Mouse (Mus musculus) limb, embryonic 13.5 days (tissue): ENCODE results near the gene Cct4. TPM values are rescaled to one million over a fixed set of nuclear protein-coding genes. Genes with fewer than 3 reads are reported as not detected.
A peak's percentile ranks its signal among the peaks of the same experiment; 100 is the strongest.

Experiments
- ATAC-seq: fragments of 200-750 bp; cut with Nextera tagmentation; 2 replicates; pipeline ENCODE4 v1.8.0; 2017; ENCODE audit warnings: low read depth, moderate number of reproducible peaks, moderate TSS enrichment; ENCODE audit not compliant: low FRiP score
- H3K27ac ChIP-seq: fragments of 300-500 bp; sonication (generic); 2 replicates; pipeline ENCODE4 v1.5.1; 2015; ENCODE audit warnings: inconsistent platforms, mild to moderate bottlenecking, moderate library complexity
- H3K27me3 ChIP-seq: fragments of 300-500 bp; sonication (generic); 2 replicates; pipeline ENCODE4 v1.6.1; 2015; ENCODE audit warnings: mild to moderate bottlenecking, inconsistent platforms
- H3K36me3 ChIP-seq: fragments of 300-500 bp; sonication (generic); 2 replicates; pipeline ENCODE4 v1.6.1; 2015; ENCODE audit warnings: inconsistent platforms, mild to moderate bottlenecking, moderate library complexity
- H3K4me1 ChIP-seq: fragments of 300-500 bp; sonication (generic); 2 replicates; pipeline ENCODE4 v1.6.1; 2015; ENCODE audit warnings: inconsistent platforms
- H3K4me2 ChIP-seq: fragments of 300-500 bp; sonication (generic); replicated peaks from 2 replicates; pipeline ENCODE4 v1.6.1; 2015; ENCODE audit warnings: inconsistent platforms, mild to moderate bottlenecking, moderate library complexity
- H3K4me3 ChIP-seq: fragments of 300-500 bp; sonication (generic); 2 replicates; pipeline ENCODE4 v1.5.1; 2015; ENCODE audit warnings: moderate library complexity, mild to moderate bottlenecking, inconsistent platforms
- H3K9ac ChIP-seq: fragments of 300-500 bp; sonication (generic); 2 replicates; pipeline ENCODE4 v1.6.1; 2015; ENCODE audit warnings: mild to moderate bottlenecking, inconsistent platforms
- H3K9me3 ChIP-seq: fragments of 300-500 bp; sonication (generic); 2 replicates; pipeline ENCODE4 v1.6.1; 2016; ENCODE audit warnings: inconsistent platforms
- WGBS: fragments of 180-500 bp; shearing (Covaris S2); methylation state at CpG from one replicate; pipeline ENCODE4 v1.1.7; 2015; 5-methylcytosine and 5-hydroxymethylcytosine counted together
- polyA plus RNA-seq: library from polyadenylated mRNA; unstranded; fragments of >200 nt; fragmentation: Nextera tagmentation; extraction: Ambion mirVana; gene quantifications from 2 replicates; pipeline ENCODE4 v1.2.1, GENCODE M21; 2015

The Cct4 gene
- polyA plus RNA-seq, 1 experiment from 2014 or later, result 295 TPM

DNA sequence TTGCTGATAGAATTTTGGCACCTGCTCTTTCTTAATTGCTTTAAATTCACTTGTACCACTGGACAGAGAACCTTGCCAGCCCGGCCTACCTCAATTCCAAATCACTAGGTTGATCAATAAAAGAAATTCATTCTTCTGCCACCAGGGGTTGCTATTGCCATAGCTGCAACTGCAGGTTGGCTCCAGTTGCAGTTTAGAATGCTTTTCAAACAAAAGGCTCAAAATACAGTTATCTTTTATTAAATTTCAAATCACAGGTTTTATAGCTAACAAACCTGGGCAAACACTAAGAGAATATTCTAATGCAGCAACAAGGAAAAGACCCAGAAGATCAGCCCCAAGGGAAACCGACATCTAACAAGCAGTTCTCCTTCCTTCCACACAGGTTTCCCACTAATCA lies 3.0 kb upstream of the Cct4 start:
- Histone ChIP-seq H3K9me3 (no peaks in the 10 kb centered on the region), H3K4me2 (no peak overlapping the region), H3K27ac (no peak overlapping the region), H3K9ac (no peak overlapping the region), H3K4me1 (peaks cover 12% of the 10 kb centered on the region), H3K27me3 (no peaks in the 10 kb centered on the region), H3K4me3 (no peak overlapping the region), H3K36me3 (no peaks in the 10 kb centered on the region)
- ATAC-seq, result no peak
- WGBS, result 41% methylated on average over 2 of the region's 2 CpGs

DNA sequence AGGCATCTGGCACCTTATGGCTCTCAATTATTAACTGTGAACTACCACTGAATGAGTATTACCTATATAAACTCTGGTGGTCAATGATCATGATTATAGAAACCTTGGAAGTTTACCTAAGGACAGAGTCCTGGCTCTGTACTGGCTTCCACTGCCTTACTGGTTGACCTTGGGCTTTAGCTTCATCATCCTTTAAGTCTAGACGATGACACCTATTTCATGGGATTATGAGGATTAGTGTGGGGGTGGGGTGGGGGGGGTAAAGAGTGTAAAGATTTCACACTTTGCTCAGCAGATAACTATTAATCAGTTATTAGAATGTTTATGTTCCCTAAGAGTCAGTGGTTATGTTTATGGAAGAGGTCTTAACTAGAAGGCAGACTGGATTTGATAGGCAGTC lies 533 bp upstream of the Cct4 start:
- peak overlapping the region; percentile 96 for H3K4me2 ChIP-seq
- whole genome bisulfite sequencing, result 57% methylated on average over 1 of the region's 1 CpGs
- H3K4me3 ChIP-seq, result peak overlapping the region; percentile 87
- H3K27ac ChIP-seq, result peak overlapping the region; percentile 94; the same call in 1 of the 2 replicates
- H3K4me1 ChIP-seq, result peaks cover 12% of the 10 kb centered on the region
- H3K9me3 ChIP-seq, result no peaks in the 10 kb centered on the region
- H3K27me3 ChIP-seq, result no peaks in the 10 kb centered on the region
- H3K9ac ChIP-seq, result peak overlapping the region; percentile 94; the same call in 1 of the 2 replicates
- ATAC-seq, result peak; percentile 10; the same call in 1 of the 2 replicates
- H3K36me3 ChIP-seq, result peaks cover 15% of the 10 kb centered on the region

DNA sequence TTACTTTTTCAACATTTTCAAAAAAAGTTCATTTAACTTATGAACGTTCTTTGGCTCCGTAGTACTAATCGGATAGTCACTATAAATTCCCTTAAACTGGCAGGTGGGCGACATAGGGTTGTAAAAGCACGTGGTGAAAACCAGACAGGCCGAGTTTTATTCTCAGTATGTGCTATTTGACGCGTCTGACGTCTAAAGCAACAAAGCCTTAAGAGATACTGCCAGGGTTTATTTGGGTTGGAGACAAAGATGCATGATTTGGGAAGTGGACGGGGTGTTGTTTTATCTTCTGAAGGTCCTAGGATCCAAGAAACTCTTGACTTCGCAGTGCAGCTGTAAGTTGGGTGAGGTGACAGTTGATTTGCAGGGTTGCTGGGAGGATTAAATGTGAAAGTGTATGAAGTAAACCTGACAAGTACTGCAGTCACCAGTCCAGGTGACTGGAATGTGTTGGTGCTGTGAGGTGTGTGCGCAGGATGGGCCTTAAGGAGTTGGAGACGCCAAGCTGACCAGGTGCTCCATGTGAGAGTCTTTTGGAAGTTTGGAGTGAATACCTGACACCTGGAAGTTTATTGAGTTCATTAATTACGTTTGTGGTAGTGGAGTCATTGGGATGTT lies 1.0 kb downstream of the Cct4 start:
- peaks cover 12% of the 10 kb centered on the region for H3K4me1 ChIP-seq
- H3K4me3 ChIP-seq, result peak overlapping the region; percentile 87
- H3K4me2 ChIP-seq, result peak overlapping the region; percentile 96
- ATAC-seq, result no peak
- WGBS, result 8% methylated on average over 14 of the region's 14 CpGs
- no peak overlapping the region for H3K27ac ChIP-seq
- peaks cover 28% of the 10 kb centered on the region for H3K36me3 ChIP-seq
- no peaks in the 10 kb centered on the region for H3K9me3 ChIP-seq
- no peaks in the 10 kb centered on the region for H3K27me3 ChIP-seq
- peak overlapping the region; percentile 94 for H3K9ac ChIP-seq

DNA sequence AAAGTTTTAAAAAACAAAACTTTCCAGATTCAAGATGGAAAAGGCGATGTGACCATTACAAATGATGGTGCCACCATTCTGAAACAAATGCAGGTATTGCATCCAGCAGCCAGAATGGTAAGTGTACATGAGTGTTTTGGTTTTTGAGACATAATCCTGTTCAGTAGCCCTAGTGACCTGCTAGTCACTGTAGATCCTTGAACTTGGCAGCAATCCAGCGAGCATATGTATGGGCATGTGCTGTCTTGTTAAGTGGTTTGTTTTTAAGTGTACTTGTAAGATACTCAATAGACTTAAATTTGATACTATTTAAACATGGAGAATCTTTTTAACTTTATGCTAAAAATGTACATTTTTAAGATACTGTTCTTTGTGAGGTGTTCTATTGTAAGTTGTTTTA lies 4.0 kb downstream of the Cct4 start:
- Histone ChIP-seq H3K27me3 (no peaks in the 10 kb centered on the region), H3K36me3 (peaks cover 50% of the 10 kb centered on the region), H3K4me3 (no peak overlapping the region), H3K9me3 (no peaks in the 10 kb centered on the region), H3K9ac (no peak overlapping the region), H3K27ac (no peak overlapping the region), H3K4me1 (peaks cover 12% of the 10 kb centered on the region), H3K4me2 (no peak overlapping the region)
- ATAC-seq, result no peak
- WGBS, result 93% methylated on average over 2 of the region's 2 CpGs

DNA sequence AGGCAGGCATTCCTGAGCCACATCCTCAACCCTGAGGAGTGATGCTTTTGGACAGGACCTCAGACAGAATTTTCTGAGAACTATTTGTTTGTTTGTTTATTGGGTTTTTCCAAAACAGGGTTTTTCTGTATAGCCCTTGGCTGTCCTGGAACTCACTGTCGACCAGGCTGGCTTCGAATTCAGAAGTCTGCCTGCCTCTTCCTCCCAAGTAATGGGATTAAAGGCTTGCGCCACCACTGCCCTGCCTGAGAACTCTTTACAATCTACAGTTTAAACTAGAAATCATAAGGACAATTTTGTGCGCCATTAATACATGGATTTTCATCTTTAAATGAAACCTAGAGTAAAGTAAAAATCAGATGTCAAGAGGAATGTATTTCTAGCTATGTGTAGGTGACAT lies 5.1 kb downstream of the Cct4 start:
- no peaks in the 10 kb centered on the region for H3K27me3 ChIP-seq
- H3K27ac ChIP-seq, result no peak overlapping the region
- H3K9me3 ChIP-seq, result no peaks in the 10 kb centered on the region
- peaks cover 62% of the 10 kb centered on the region for H3K36me3 ChIP-seq
- no peak for ATAC-seq
- 90% methylated on average over 4 of the region's 4 CpGs for WGBS
- H3K9ac ChIP-seq, result no peak overlapping the region
- no peak overlapping the region for H3K4me2 ChIP-seq
- no peak overlapping the region for H3K4me3 ChIP-seq
- peaks cover 12% of the 10 kb centered on the region for H3K4me1 ChIP-seq

DNA sequence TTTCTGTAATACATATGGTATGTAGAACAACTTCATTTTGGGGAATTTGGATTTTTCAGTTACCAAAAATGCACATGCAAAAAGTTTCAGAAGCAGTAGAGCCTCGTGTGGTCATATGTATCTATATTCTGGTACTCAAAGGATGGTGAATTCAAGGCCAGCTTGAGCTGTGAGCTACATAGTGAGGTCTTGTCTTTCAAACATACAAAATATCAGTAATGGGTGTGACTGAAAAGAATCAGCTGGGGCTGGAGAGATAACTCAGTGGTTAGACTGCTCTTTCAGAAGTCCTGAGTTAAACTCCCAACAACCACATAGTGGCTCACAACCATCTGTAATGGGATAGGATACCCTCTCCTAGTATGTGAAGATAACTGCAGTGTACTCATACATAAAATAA lies 8.0 kb downstream of the Cct4 start:
- Histone ChIP-seq H3K9ac (no peak overlapping the region), H3K36me3 (peaks cover 81% of the 10 kb centered on the region), H3K27ac (no peak overlapping the region), H3K9me3 (no peaks in the 10 kb centered on the region), H3K4me1 (no peaks in the 10 kb centered on the region), H3K27me3 (no peaks in the 10 kb centered on the region), H3K4me2 (no peak overlapping the region), H3K4me3 (no peak overlapping the region)
- no peak for ATAC-seq
- WGBS, result 80% methylated on average over 1 of the region's 1 CpGs

DNA sequence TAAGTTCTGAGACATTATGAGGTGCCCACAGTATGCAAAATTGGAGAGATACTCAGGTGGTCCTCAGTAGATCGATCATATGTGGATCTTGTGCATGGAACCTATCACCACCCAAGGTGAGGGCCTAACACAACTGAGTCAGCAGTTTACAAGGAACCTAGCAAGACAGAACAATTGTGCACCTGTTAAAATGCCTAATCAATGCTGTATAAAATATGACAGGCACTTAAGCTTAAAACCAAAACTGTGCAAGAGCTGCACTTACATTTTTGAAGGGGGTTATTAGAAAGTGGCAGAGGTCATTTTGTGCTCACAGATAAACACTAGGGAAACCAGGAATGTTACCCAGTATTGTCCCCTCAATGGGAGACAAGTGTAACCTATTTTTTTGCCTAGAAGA lies 15.0 kb downstream of the Cct4 start:
- no peak for ATAC-seq
- no peak overlapping the region for H3K9ac ChIP-seq
- H3K36me3 ChIP-seq, result peaks cover 42% of the 10 kb centered on the region

DNA sequence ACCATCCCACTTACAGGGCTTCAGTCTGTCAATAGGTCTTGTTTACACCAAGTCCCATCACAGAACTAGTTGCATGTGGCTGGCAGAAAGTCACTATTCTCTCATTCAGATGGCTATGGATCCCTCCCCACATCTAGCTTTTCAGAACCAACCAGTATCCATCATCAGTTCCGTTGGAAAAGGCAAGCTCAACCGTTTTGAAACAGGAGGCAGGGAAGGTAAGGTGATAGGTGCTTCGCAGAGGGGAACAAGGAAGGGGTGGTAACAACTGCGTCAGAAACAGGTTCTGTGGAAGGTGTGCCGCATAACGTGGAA lies 16.8 kb downstream of the Cct4 start:
- no peak for ATAC-seq
- Histone ChIP-seq H3K4me3 (peak overlapping the region; percentile 52), H3K36me3 (peaks cover 27% of the 10 kb centered on the region), H3K27ac (peak overlapping the region; percentile 75; the same call in 1 of the 2 replicates), H3K27me3 (no peaks in the 10 kb centered on the region), H3K4me2 (peak overlapping the region; percentile 72), H3K9ac (peak overlapping the region; percentile 76; the same call in 1 of the 2 replicates), H3K4me1 (peaks cover 4% of the 10 kb centered on the region; the same call in 1 of the 2 replicates), H3K9me3 (no peaks in the 10 kb centered on the region)
- WGBS, result 3% methylated on average over 6 of the region's 6 CpGs

More for the DNA sequence above, 15.0 kb downstream of the Cct4 start:
- 91% methylated on average over 1 of the region's 1 CpGs for WGBS
- Histone ChIP-seq H3K9me3 (no peaks in the 10 kb centered on the region), H3K27ac (no peak overlapping the region), H3K27me3 (no peaks in the 10 kb centered on the region), H3K4me2 (no peak overlapping the region), H3K4me1 (peaks cover 4% of the 10 kb centered on the region; the same call in 1 of the 2 replicates), H3K4me3 (no peak overlapping the region)

DNA sequence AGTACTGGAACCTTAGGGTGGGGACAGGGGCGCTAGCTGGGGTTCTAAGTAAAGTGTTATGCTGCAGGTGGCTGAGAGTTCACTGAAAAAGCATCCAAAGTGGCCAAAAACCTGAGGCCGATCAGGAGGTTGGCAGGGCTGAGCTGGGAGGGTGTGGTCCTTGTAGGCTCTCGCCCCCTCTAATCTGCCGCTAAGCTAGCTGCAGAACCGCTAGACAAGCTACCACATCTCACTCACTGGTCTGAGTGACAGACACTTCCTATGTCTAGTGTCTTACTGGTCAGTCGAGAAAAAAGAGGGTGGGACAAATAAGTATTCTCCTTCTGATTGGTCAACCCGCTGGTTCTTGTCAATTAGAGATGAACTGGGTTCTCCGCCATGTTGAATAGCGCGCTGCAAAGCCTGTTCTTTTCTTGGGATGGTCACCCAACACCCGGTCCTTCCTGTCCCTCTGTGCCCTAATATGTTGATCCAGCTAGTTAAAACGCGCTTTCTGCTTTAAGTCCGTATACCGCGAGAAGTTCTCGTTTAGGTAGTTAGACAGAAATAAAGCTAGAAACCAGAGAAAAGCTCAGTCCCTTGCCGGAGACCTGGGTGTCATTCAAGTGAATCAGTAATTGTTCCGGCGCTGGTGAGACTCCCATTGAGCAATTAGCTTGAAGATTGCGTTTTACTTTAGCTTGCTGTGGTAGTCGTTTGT lies 17.3 kb downstream of the Cct4 start, which contains the start of gene Fam161a:
Gene Fam161a (plus strand): TSS at position 51 of the 700 bp plus-strand sequence.
- Histone ChIP-seq H3K9me3 (no peaks in the 10 kb centered on the region), H3K27ac (peak within 1 kb of the TSS; percentile 75), H3K27me3 (no peaks in the 10 kb centered on the region), H3K4me1 (peaks cover 4% of the 10 kb centered on the region; the same call in 1 of the 2 replicates), H3K36me3 (peaks cover 22% of the 10 kb centered on the region), H3K9ac (peak within 1 kb of the TSS; percentile 76), H3K4me2 (peak within 1 kb of the TSS; percentile 72), H3K4me3 (peak within 1 kb of the TSS; percentile 52)
- WGBS, result under 1% methylated on average over 22 of the region's 22 CpGs
- ATAC-seq, result peak; percentile 92

DNA sequence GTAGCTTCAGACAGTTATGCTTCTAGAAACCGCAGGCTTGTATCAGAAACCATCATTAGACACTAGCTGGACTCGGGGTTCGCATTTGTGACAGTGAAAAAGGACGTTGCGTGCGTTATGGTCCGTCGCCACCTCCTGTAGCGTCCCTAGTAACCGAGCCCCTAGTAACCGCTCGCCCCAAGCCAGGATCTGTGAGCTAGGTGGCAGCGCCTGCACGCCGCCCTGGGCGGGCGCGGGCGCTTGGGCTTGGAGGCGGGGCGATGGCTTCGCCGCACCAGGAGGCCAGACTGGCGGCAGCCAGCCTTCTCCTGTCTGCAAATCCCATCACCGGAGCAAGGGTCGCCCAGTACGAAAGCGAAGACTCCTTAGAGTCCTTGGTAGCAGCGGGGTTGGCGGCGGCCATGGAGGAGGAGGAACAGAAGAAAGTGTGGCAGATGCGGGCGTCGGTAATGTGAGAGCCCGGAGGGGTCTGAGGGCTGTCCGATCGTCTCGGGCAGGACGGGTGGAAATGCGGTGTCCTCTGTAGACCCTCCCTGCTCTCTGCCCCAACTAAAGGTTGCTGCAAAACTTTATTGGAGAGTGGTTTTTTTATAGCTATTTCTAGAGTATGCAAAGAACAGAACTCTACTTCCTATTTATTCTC lies 18.0 kb downstream of the Cct4 start:
- Histone ChIP-seq H3K4me1 (peaks cover 4% of the 10 kb centered on the region; the same call in 1 of the 2 replicates), H3K9me3 (no peaks in the 10 kb centered on the region), H3K27me3 (no peaks in the 10 kb centered on the region), H3K4me2 (peak overlapping the region; percentile 72), H3K27ac (peak overlapping the region; percentile 75), H3K36me3 (peaks cover 20% of the 10 kb centered on the region), H3K4me3 (peak overlapping the region; percentile 52), H3K9ac (peak overlapping the region; percentile 76)
- ATAC-seq, result peak; percentile 92
- under 1% methylated on average over 40 of the region's 40 CpGs for WGBS

DNA sequence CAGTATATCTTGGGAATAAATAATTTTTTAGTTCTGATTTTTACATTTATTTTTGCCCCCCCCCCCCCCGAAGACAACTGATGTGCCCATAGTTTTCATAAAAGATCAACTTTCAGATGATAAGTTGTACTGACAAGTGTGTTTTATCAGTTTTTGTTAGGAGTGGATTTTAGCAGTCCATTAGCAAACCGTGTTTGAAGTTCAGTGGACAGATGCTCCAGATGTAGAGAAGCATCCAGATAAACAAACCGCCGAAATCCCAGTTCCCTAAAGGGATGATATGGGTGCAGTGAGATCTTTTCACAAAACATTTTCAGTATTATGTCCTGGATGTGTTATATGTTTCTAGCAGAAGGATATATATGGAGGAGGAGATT lies 18.5 kb downstream of the Cct4 start:
- H3K9ac ChIP-seq, result peak overlapping the region; percentile 76
- 31% methylated on average over 4 of the region's 4 CpGs for WGBS
- ATAC-seq, result no peak
- peak overlapping the region; percentile 72 for H3K4me2 ChIP-seq
- H3K4me1 ChIP-seq, result peaks cover 4% of the 10 kb centered on the region; the same call in 1 of the 2 replicates
- H3K27ac ChIP-seq, result no peak overlapping the region; the same call in 1 of the 2 replicates
- no peaks in the 10 kb centered on the region for H3K9me3 ChIP-seq
- peak overlapping the region; percentile 52 for H3K4me3 ChIP-seq
- no peaks in the 10 kb centered on the region for H3K27me3 ChIP-seq
- H3K36me3 ChIP-seq, result peaks cover 15% of the 10 kb centered on the region

DNA sequence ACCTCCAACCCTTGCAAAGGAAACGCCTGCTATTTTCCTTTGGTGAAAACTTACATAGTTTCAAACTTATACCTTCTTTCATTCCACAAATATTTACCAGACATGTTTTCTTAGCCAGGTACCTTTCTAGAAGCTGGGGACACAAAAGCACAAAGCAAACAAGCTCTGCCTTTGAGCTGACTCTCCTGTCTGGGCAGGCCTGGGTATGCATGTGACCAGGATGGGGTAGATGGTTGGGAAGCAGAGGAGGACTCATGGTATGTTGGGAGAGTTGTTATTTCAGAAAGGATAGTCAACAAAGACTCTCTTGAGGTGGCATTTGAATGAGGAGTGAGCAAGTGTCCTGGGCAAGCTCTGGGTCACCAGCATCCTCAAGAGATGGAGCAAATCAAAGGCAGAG lies 22.8 kb downstream of the Cct4 start:
- H3K4me1 ChIP-seq, result no peaks in the 10 kb centered on the region
- no peak for ATAC-seq
- no peak overlapping the region for H3K27ac ChIP-seq
- no peak overlapping the region for H3K4me3 ChIP-seq
- no peaks in the 10 kb centered on the region for H3K9me3 ChIP-seq
- H3K36me3 ChIP-seq, result no peaks in the 10 kb centered on the region
- WGBS, result 68% methylated on average over 1 of the region's 1 CpGs
- no peak overlapping the region for H3K9ac ChIP-seq
- no peak overlapping the region for H3K4me2 ChIP-seq
- no peaks in the 10 kb centered on the region for H3K27me3 ChIP-seq
